Comparison of ENCODE assay signal across 1 mouse cellular context in genomic region chr7:25270652-25271633, GRCm38 (mm10).
TF ChIP-seq lines count a peak whose summit lies in the region.

No protein-coding gene starts in this region.

TF ChIP-seq in CH12.LX, 34 proteins besides CTCF, POLR2A, EP300 and RAD21 (continued from another document):
- TF ChIP-seq ETS1 (conservative IDR thresholded peaks at IDR 0.05; ENCODE audit: low read depth, low read length) (no peak), ZNF384 (IDR thresholded peaks at IDR 0.05; ENCODE audit: low read depth, low read length) (no peak), SMC3 (IDR thresholded peaks at IDR 0.05; ENCODE audit: low read depth, low read length) (no peak), ZMIZ1 (IDR thresholded peaks at IDR 0.05; ENCODE audit: low read depth, low read length) (no peak), TBP (conservative IDR thresholded peaks at IDR 0.05; ENCODE audit: low read depth, low read length) (no peak), KAT2A (IDR thresholded peaks at IDR 0.05; ENCODE audit: insufficient replicate concordance, low read length) (no peak)
